Mouse (Mus musculus): ENCODE measurements at regions not wholly inside any gene's neighbourhood (a gene's known extent, or its start where the extent isn't known, plus 50 kb on each side); places are given as distances from the start of the nearest gene placed in this dataset.

DNA sequence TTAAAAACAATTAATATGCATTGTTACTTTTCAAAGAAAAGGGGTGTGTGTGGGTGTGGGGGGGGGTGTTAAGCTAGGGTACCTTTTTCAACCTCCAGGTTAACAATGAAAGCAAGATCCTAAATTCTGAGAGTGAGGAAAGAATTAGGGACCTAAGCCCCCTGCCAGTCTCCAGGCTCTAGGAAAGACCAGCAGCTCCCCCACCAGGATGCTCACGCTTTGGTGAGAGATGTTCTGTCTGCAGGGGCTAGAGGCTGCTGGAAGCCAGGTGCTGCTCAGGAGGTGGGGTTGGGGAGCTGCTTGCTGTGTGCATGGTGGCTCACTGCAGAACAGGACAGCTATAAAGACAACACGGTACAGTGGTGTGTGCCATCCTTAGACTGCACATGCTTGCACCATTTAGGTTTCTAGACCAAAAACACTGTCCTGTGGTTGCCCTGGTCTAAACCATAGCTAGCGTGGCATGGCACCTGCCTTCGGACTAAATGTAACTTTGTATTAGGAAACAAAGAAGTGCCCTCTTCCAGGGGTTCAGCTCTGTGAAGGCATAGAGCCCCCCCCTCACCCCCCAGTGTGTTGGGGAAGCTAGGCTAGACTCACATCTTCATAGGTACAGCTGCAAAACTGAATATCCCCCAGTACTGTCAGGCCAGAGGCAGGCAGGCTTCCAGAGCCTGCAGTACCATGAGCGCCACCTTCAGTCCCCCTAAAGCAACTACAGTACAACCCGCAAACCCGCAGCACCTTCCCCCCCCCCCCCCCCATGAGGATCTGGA lies 70.7 kb upstream of the Ppp2r5c start:
- H3K9ac ChIP-seq: no peak overlapping the region
- H3K4me3 ChIP-seq: no peak overlapping the region
- H3K4me2 ChIP-seq: no peak overlapping the region
- ATAC-seq (ENCODE audit: low FRiP score): no peak
- 31% methylated on average over 7 of the region's 7 CpGs for WGBS
- peaks cover 39% of the 10 kb centered on the region for H3K27me3 ChIP-seq
- H3K4me1 ChIP-seq (replicated peaks): peaks cover 59% of the 10 kb centered on the region
- no peaks in the 10 kb centered on the region for H3K36me3 ChIP-seq
- H3K27ac ChIP-seq: 0 out of 2 replicates have a peak overlapping the region, but pooled peaks have one; percentile 35
- H3K9me3 ChIP-seq: no peaks in the 10 kb centered on the region

DNA sequence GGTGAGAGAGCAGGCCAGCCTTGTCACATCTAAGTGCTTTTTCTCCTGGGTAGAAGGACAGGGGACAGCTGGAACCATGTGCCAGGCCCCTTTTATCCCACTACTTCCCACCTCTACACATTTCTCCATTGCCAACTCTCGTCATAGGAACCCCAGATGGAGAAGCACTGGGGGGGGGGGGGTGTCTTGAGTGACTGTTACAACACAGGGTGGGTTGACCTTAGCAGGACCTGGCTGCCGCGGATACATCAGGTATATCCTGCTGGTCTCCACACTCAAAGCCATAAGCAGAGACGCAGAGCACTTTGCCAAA lies 70.1 kb upstream of the Ppp2r5c start:
- ATAC-seq (ENCODE audit: low FRiP score): no peak
- WGBS: 59% methylated on average over 4 of the region's 4 CpGs
- no peak overlapping the region for H3K27ac ChIP-seq

DNA sequence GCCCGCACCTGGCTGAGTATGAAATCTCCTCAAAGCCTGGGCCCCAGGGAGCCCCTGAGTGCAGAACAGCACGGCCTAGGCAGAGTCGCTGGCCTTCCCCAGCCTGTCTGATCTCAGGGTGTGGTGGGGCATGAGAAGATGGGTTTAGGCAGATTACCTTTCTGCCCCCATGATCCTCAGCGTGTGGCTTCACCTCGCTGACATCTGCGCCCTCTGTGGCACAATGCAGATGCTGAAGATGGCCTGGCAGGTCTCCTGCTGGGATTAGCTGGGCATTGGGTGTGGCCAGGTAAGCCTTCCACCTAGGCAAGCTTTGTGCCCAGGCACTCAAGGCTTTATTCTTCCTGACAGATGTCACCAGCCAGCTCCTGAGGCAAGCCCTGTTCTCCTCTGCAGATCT lies 69.6 kb upstream of the Ppp2r5c start:
- Histone ChIP-seq H3K4me1 (replicated peaks) (peaks cover 53% of the 10 kb centered on the region), H3K9ac (no peak overlapping the region), H3K4me3 (no peak overlapping the region), H3K27ac (no peak overlapping the region), H3K9me3 (no peaks in the 10 kb centered on the region), H3K4me2 (no peak overlapping the region), H3K36me3 (no peaks in the 10 kb centered on the region), H3K27me3 (peaks cover 32% of the 10 kb centered on the region)
- no peak for ATAC-seq (ENCODE audit: low FRiP score)
- 52% methylated on average over 6 of the region's 6 CpGs for WGBS

More for the DNA sequence above, 70.1 kb upstream of the Ppp2r5c start:
- Histone ChIP-seq H3K4me1 (replicated peaks) (peaks cover 58% of the 10 kb centered on the region), H3K4me3 (no peak overlapping the region), H3K27me3 (peaks cover 37% of the 10 kb centered on the region), H3K9me3 (no peaks in the 10 kb centered on the region), H3K4me2 (no peak overlapping the region), H3K36me3 (no peaks in the 10 kb centered on the region), H3K9ac (no peak overlapping the region)

DNA sequence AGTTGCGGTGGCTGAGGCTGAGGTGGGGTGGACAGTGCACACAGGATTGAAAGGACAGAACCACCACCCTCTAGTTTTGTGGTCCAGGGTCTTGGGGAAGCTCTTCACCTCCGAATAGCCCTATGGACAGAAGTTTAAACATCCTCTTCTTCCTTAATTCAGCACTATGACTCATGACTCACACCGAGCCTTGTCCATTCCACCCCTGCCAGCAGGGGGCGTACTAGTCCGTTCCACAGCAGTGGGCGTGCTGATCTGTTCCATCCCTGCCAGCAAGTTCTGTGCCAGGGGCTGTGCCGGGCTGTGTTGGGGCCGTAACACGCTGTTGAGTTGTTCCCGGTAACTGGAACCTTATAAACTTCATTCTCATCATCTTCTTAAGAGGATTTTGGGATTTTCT lies 69.2 kb upstream of the Ppp2r5c start:
- peaks cover 50% of the 10 kb centered on the region for H3K4me1 ChIP-seq (replicated peaks)
- H3K9me3 ChIP-seq: no peaks in the 10 kb centered on the region

DNA sequence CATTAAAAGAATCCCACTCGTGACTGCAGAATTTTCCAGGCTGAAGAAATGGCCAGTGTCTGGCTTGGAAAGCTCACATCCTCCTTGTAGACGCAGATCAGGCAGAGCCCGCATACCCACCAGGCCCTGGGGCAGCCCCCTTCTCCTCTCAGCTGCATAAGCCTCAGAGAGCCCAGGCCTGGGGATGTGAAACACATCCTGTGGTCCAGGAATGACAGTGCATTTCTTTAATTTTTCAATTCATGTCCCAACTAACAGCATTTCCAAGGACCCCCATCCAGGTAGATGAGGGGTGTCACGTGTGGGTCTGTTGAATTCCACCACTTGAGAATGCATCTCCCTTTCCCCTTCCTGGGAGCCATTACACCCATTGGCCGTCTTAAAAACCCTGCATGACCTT lies 68.6 kb upstream of the Ppp2r5c start:
- Histone ChIP-seq H3K4me3 (no peak overlapping the region), H3K4me1 (replicated peaks) (peaks cover 45% of the 10 kb centered on the region), H3K27me3 (peaks cover 30% of the 10 kb centered on the region), H3K9ac (no peak overlapping the region), H3K4me2 (no peak overlapping the region), H3K27ac (no peak overlapping the region), H3K36me3 (no peaks in the 10 kb centered on the region), H3K9me3 (no peaks in the 10 kb centered on the region)
- 78% methylated on average over 5 of the region's 5 CpGs for WGBS
- no peak for ATAC-seq (ENCODE audit: low FRiP score)

More for the DNA sequence above, 69.2 kb upstream of the Ppp2r5c start:
- H3K27me3 ChIP-seq: peaks cover 30% of the 10 kb centered on the region
- H3K9ac ChIP-seq: no peak overlapping the region
- no peak overlapping the region for H3K4me3 ChIP-seq
- H3K27ac ChIP-seq: no peak overlapping the region
- no peak for ATAC-seq (ENCODE audit: low FRiP score)
- H3K36me3 ChIP-seq: no peaks in the 10 kb centered on the region
- no peak overlapping the region for H3K4me2 ChIP-seq
- WGBS: 70% methylated on average over 10 of the region's 10 CpGs

DNA sequence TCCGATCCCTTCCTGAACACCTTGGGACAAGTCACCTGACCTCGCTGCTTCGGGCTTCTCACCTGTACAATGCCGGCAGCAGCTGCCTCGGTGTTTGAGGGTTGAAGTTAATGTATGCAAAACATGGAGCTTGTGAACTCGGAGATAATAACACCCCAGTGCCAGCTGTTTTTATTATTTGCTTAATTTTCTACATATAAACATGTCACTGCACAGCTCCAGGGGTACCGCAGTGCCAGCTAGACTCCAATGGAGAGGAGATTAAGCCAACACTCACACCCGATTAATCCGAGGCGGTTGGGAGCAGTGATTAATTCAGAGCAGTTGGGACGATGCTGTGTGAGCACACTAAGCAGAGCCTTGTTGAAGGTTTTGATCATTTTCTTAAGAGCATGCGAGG lies 67.2 kb upstream of the Ppp2r5c start:
- H3K9me3 ChIP-seq: no peaks in the 10 kb centered on the region
- H3K27me3 ChIP-seq: peaks cover 21% of the 10 kb centered on the region
- ATAC-seq (ENCODE audit: low FRiP score): no peak
- no peak overlapping the region for H3K27ac ChIP-seq
- H3K4me1 ChIP-seq (replicated peaks): peaks cover 31% of the 10 kb centered on the region
- no peak overlapping the region for H3K4me2 ChIP-seq
- 58% methylated on average over 12 of the region's 12 CpGs for WGBS
- no peak overlapping the region for H3K9ac ChIP-seq
- no peak overlapping the region for H3K4me3 ChIP-seq
- H3K36me3 ChIP-seq: no peaks in the 10 kb centered on the region

DNA sequence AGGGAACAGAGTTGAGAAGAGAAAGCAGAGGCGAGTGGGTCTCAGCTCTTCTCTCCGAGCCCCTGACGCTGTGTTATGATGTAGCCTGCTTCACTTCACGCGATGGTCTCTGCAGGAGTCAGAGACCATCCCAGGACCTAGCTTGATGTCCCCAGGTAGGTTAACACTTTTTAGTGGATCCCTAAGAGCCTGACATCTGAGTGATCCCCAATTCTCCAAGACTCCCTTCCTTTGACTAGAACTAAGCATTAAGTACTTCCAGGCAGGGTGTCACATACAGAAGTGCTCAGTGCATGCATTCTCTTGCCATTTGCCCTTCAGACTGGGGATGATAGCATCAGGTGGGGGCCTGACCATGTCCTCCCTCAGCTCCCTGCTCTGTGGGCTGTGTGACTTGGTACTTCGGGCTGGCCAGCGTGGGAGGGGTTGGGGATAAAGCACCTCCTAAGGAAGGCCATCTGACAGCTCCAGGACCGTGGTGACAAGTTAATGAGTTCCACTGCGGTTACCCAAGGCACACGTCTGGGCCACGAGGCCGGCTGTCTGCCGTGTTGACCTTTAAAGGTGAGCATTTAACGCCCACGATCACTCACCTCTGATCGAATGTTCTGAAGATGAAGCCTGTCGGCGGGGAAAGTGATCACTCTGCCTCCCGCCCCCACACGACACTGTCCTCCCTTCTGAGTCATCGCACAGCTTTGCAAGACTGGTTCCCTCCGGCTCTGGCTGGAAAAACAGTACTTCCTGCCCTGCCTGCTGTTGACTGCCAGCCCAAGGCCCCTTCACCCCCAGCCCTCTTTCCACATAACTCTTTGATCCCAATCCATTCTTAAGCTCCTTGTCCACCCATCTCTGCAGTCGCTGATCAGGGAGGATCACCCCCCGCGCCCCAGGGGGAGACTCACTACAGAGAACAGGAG lies 65.8 kb upstream of the Ppp2r5c start:
- Histone ChIP-seq H3K36me3 (no peaks in the 10 kb centered on the region), H3K9ac (no peak overlapping the region), H3K9me3 (no peaks in the 10 kb centered on the region), H3K4me2 (no peak overlapping the region), H3K27me3 (peaks cover 17% of the 10 kb centered on the region; the same call in 1 of the 2 replicates), H3K4me1 (replicated peaks) (peaks cover 32% of the 10 kb centered on the region), H3K27ac (no peak overlapping the region), H3K4me3 (no peak overlapping the region)
- no peak for ATAC-seq (ENCODE audit: low FRiP score)
- WGBS: 75% methylated on average over 25 of the region's 25 CpGs

DNA sequence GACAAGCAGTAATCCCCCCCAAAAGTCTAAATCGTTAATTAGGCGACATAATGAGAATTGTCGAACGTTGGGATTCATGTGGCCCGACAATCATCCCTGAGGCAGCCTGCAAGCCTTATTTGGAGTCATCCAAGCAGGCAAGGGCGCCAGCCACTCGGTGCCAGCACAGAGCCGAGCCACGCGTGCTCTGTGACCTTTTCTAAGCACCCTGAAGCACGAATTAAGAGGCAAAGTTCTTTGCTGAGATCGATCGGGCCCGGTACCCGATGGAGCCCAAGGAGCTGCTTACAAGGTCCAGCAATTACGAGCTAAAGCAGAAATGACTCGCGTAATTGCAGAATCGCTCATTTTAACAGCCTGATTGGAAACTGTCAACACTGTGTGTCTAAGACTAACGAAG lies 61.9 kb upstream of the Ppp2r5c start:
- H3K4me2 ChIP-seq: 0 out of 2 replicates have a peak overlapping the region, but pooled peaks have one; percentile 19
- no peaks in the 10 kb centered on the region for H3K9me3 ChIP-seq
- peaks cover 31% of the 10 kb centered on the region for H3K4me1 ChIP-seq (replicated peaks)
- no peak overlapping the region for H3K9ac ChIP-seq
- WGBS: 52% methylated on average over 20 of the region's 20 CpGs
- ATAC-seq (ENCODE audit: low FRiP score): no peak
- H3K36me3 ChIP-seq: no peaks in the 10 kb centered on the region
- H3K27ac ChIP-seq: no peak overlapping the region
- 0 out of 2 replicates have a peak, but pooled peaks cover 4% of the 10 kb centered on the region for H3K27me3 ChIP-seq
- no peak overlapping the region for H3K4me3 ChIP-seq

DNA sequence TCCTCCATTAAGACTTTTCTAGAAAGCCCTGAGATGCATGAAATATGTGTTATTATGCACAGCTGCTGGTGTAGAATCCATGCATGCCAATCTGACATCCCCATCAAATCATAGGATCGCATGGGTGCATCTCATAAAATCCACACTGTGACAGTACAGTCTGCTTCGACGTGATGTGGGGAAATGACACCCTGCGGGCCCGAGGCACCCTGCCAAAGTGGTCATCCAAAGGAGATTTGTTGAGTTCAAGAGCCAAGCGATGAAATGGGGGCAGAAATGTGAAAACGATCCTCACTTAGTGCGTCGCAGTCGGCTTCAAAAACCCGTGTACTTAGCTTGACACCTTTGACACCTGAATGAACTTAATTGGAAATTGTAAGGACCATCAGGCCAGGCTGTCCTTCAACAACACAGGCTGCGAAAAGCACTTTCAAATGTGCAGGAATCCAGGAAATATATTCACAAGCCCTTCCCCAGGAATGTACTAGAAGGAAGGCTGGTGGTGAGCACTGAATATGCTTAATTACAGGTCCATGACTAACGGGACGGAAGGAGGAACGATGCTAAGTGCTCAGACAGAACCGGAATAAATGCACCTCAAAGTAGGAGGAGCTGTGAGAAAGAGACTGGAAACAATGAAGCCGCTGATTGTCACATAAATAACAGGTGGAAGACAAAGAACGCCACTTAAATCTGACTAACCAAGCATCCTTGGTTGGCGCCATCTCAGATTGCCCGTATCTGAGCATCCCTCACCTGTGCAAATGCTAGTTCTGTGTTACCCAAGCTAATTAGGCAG lies 60.9 kb upstream of the Ppp2r5c start:
- Histone ChIP-seq H3K4me1 (replicated peaks) (peaks cover 27% of the 10 kb centered on the region), H3K27me3 (0 out of 2 replicates have a peak, but pooled peaks cover 2% of the 10 kb centered on the region), H3K9ac (no peak overlapping the region), H3K4me2 (no peak overlapping the region), H3K36me3 (no peaks in the 10 kb centered on the region), H3K9me3 (no peaks in the 10 kb centered on the region), H3K27ac (no peak overlapping the region), H3K4me3 (no peak overlapping the region)
- WGBS: 71% methylated on average over 20 of the region's 20 CpGs
- ATAC-seq (ENCODE audit: low FRiP score): no peak

DNA sequence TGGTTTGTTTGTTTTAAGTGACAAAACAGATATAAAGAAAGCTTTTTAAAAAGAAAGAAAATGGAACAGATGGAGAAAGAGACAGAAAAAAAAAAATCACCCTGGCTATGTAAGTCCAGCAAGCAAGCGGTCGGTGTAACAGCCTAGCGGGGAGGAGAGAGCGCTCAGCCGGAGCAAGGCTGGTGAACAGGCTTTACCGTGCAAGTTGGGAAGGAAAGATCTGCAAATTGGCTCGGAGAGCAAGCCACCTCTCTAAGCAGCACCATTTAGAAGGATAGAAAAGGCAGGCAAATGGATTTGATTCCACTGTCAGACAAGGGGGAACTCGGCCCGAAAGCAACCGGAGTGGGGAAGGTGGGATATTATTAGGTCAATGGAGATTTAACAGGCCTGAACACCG lies 59.9 kb upstream of the Ppp2r5c start:
- H3K27ac ChIP-seq: no peak overlapping the region
- WGBS: 62% methylated on average over 11 of the region's 11 CpGs

DNA sequence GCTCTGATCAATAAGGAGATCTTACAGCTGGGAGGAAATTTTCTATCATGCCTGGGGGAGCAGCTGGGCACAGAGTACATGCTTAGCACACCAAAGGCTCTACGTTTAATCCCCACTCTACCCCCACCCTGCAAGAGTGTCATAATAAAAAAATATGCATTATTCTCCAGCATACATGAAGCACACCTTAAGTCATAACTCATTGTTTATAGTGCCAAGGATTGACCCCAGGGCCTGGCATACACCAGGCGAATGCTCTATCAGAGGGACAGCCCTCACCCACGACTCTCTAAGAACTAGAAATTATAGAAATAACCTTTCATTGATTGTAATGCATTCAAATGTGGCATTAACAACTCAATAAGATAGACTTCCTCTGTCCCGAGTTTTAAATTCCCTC lies 59.4 kb upstream of the Ppp2r5c start:
- no peak overlapping the region for H3K4me3 ChIP-seq
- 58% methylated on average over 4 of the region's 4 CpGs for WGBS

More for the DNA sequence above, 59.9 kb upstream of the Ppp2r5c start:
- Histone ChIP-seq H3K4me2 (no peak overlapping the region), H3K4me3 (no peak overlapping the region), H3K27me3 (no peaks in the 10 kb centered on the region), H3K36me3 (no peaks in the 10 kb centered on the region), H3K9me3 (no peaks in the 10 kb centered on the region), H3K4me1 (replicated peaks) (peaks cover 27% of the 10 kb centered on the region), H3K9ac (no peak overlapping the region)
- no peak for ATAC-seq (ENCODE audit: low FRiP score)

DNA sequence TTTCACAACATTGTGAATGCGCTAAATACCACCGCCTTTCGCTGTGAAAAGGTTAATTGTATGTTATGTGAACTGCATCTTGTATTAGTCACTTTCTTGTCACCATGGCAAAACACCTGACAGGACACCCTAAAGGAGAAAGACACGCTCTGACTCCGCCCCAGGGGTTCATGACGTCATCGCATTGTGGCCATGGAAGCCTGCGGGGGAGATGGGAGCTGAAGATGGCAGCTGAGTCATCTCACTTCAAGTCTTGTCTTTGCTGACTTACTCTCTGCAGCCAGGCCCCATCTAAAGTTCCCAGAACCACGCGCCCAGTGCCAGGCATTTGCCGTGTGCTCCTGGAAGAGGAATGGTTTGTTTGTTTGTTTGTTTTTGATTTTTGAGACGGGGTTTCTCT lies 57.5 kb upstream of the Ppp2r5c start:
- Histone ChIP-seq H3K36me3 (no peaks in the 10 kb centered on the region), H3K4me1 (replicated peaks) (peaks cover 27% of the 10 kb centered on the region), H3K27me3 (no peaks in the 10 kb centered on the region), H3K4me3 (no peak overlapping the region), H3K9me3 (no peaks in the 10 kb centered on the region), H3K27ac (no peak overlapping the region), H3K4me2 (no peak overlapping the region), H3K9ac (no peak overlapping the region)
- no peak for ATAC-seq (ENCODE audit: low FRiP score)
- 78% methylated on average over 12 of the region's 12 CpGs for WGBS

More for the DNA sequence above, 59.4 kb upstream of the Ppp2r5c start:
- H3K4me1 ChIP-seq (replicated peaks): peaks cover 27% of the 10 kb centered on the region
- H3K4me2 ChIP-seq: no peak overlapping the region
- no peaks in the 10 kb centered on the region for H3K27me3 ChIP-seq
- ATAC-seq (ENCODE audit: low FRiP score): no peak
- H3K9me3 ChIP-seq: no peaks in the 10 kb centered on the region
- H3K36me3 ChIP-seq: no peaks in the 10 kb centered on the region
- H3K27ac ChIP-seq: no peak overlapping the region
- no peak overlapping the region for H3K9ac ChIP-seq
